Comparison of ENCODE assay signal across 8 mouse cellular contexts in the genomic region with DNA sequence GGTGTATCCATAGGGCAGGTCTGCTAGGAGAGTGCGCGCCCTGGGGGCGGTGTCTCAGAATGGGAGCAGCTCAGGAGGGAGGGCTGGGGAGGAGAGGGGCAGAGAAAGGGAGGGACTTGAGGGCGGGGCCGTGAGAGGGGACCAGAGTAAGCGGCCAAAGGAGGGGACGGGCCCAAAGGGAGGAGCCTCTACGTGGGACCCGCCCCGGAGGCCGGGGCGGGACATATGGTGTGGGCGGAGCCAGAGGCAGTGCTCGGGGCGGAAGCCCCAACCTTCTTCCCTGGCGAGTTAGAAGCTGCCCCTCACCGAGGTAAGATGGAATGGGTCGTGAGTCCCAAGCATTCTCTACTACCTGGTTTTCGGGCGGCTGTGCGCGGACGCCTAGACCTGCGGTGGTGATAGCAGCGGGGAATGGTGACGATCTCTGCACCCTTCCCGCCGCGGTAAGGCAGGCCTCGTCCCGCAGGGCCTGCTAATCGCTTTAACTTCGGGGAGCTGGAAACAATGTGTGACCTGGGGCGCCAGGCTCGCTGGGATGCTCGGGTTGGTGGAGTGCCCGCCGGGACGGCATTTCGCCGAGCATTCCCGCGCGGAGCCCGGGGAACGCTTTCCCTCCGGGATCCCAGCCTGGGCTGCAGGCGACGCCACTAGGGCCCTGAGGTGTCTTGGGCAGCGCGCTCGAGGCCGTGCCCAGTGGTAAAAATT. TPM values are rescaled to one million over a fixed set of nuclear protein-coding genes. Genes with fewer than 3 reads are reported as not detected.
DNase-seq lines count a peak whose midpoint lies in the region; ATAC-seq and TF ChIP-seq lines count a peak whose summit lies in the region.

Gene Esd (plus strand): TSS at position 219 of the 705 bp plus-strand sequence.

- peak within 1 kb of the TSS; percentile 98 for H3K9ac ChIP-seq in MEL (ENCODE audit: control insufficient read depth, low read depth, low read length, poor library complexity, severe bottlenecking)
- H3K9ac ChIP-seq in forebrain, postnatal 0 days = peak within 1 kb of the TSS; percentile 82
- H3K9ac ChIP-seq in lung, embryonic 15.5 days = peak within 1 kb of the TSS; percentile 86

- no peak for TF ChIP-seq CTCF in MEL (IDR thresholded peaks at IDR 0.05 in 2 of 3, conservative IDR thresholded peaks at IDR 0.05 in 1 of 3; ENCODE audit: control insufficient read depth in 1 of 3, insufficient read depth in 1 of 3, low read depth in 2 of 3, low read length in 3 of 3, poor library complexity in 1 of 3, severe bottlenecking in 1 of 3)
- TF ChIP-seq CTCF in cerebellum, adult 2 months (IDR thresholded peaks at IDR 0.05; ENCODE audit: borderline replicate concordance, insufficient read depth, low read depth, low read length) = no peak
- peak; percentile 15; the same call in 1 of the 2 replicates for TF ChIP-seq CTCF in forebrain, postnatal 0 days (IDR thresholded peaks at IDR 0.05; ENCODE audit: low read depth)

- no peaks in the 10 kb centered on the region for H3K9me3 ChIP-seq in MEL (replicated peaks; ENCODE audit: insufficient read depth, low read length)
- H3K9me3 ChIP-seq in forebrain, postnatal 0 days (ENCODE audit: low read length) = no peaks in the 10 kb centered on the region
- no peaks in the 10 kb centered on the region for H3K9me3 ChIP-seq in lung, embryonic 15.5 days

- DNase-seq in MEL (ENCODE audit: low read depth, low spot score) = peak; percentile 95
- peak; percentile 89 to 91 for DNase-seq in cerebellum, adult 2 months
- DNase-seq in forebrain, postnatal 0 days = peak; percentile 86
- DNase-seq in heart, postnatal 4 days = peak; percentile 96
- peak; percentile 80 to 85 for DNase-seq in layer of hippocampus, adult 8-10 months (ENCODE audit: low spot score in 2 of 2)
- DNase-seq in ovary, adult 18-20 months (ENCODE audit: low spot score) = peak; percentile 92
- DNase-seq in thymus, postnatal 0 days (ENCODE audit: low spot score) = peak; percentile 93

- no peak for TF ChIP-seq EP300 in MEL (IDR thresholded peaks at IDR 0.05; ENCODE audit: low read depth in 1 of 2, low read length in 2 of 2)

- WGBS in cerebellum, adult 2 months = under 1% methylated on average over 52 of the region's 53 CpGs
- under 1% methylated on average over 51 of the region's 53 CpGs for WGBS in forebrain, postnatal 0 days
- WGBS in lung, embryonic 15.5 days = under 1% methylated on average over 51 of the region's 53 CpGs

- H3K4me3 ChIP-seq in MEL (ENCODE audit: control insufficient read depth in 1 of 2, insufficient read depth in 1 of 2, low read depth in 2 of 2, low read length in 2 of 2) = peak within 1 kb of the TSS; percentile 94 to 100
- H3K4me3 ChIP-seq in cerebellum, adult 2 months (replicated peaks; ENCODE audit: insufficient read depth, low read depth, low read length) = peak within 1 kb of the TSS; percentile 76
- H3K4me3 ChIP-seq in forebrain, postnatal 0 days (ENCODE audit: low read depth, low read length) = peak within 1 kb of the TSS; percentile 61
- H3K4me3 ChIP-seq in lung, embryonic 15.5 days = peak within 1 kb of the TSS; percentile 84

- H3K27ac ChIP-seq in MEL (ENCODE audit: control insufficient read depth, low read depth, low read length) = peak within 1 kb of the TSS; percentile 45
- H3K27ac ChIP-seq in cerebellum, adult 2 months (ENCODE audit: insufficient read depth, low read length) = 0 out of 2 replicates have a peak within 1 kb of the TSS, but pooled peaks have one; percentile 2
- H3K27ac ChIP-seq in forebrain, postnatal 0 days (ENCODE audit: low read depth, low read length) = peak within 1 kb of the TSS; percentile 48; the same call in 1 of the 2 replicates
- peak within 1 kb of the TSS; percentile 88 for H3K27ac ChIP-seq in lung, embryonic 15.5 days

- H3K27me3 ChIP-seq in MEL (ENCODE audit: control insufficient read depth in 1 of 2, insufficient read depth in 2 of 2, low read length in 2 of 2) = peaks cover 0 to 2% of the 10 kb centered on the region in 2 experiments; a peak in 1 of 4 replicates
- H3K27me3 ChIP-seq in cerebellum, adult 2 months (ENCODE audit: control insufficient read depth, insufficient read depth, low read length) = no peaks in the 10 kb centered on the region
- no peaks in the 10 kb centered on the region for H3K27me3 ChIP-seq in forebrain, postnatal 0 days (ENCODE audit: insufficient read depth, low read length)
- H3K27me3 ChIP-seq in lung, embryonic 15.5 days = no peaks in the 10 kb centered on the region

- TF ChIP-seq POLR2A in MEL (IDR thresholded peaks at IDR 0.05; ENCODE audit: control insufficient read depth in 1 of 2, insufficient read depth in 1 of 2, low read depth in 1 of 2, low read length in 2 of 2, poor library complexity in 1 of 2) = peak; percentile 44 to 82; a peak in 3 of 4 replicates
- TF ChIP-seq POLR2A in cerebellum, adult 2 months (IDR thresholded peaks at IDR 0.05; ENCODE audit: borderline replicate concordance, insufficient read depth, low read length) = peak; percentile 58; the same call in 1 of the 2 replicates

- peaks cover 8 to 15% of the 10 kb centered on the region in 2 experiments for H3K36me3 ChIP-seq in MEL (ENCODE audit: control insufficient read depth in 1 of 2, insufficient read depth in 2 of 2, low read length in 2 of 2)
- 0 out of 2 replicates have a peak, but pooled peaks cover 4% of the 10 kb centered on the region for H3K36me3 ChIP-seq in forebrain, postnatal 0 days (ENCODE audit: insufficient read depth)
- H3K36me3 ChIP-seq in lung, embryonic 15.5 days = peaks cover 16% of the 10 kb centered on the region

- peaks cover 4 to 7% of the 10 kb centered on the region in 2 experiments; a peak in 1 of 4 replicates for H3K4me1 ChIP-seq in MEL (ENCODE audit: control insufficient read depth in 1 of 2, insufficient read depth in 2 of 2, low read length in 2 of 2)
- H3K4me1 ChIP-seq in cerebellum, adult 2 months (ENCODE audit: control insufficient read depth, insufficient read depth, low read length) = no peaks in the 10 kb centered on the region
- H3K4me1 ChIP-seq in forebrain, postnatal 0 days (ENCODE audit: insufficient read depth) = peaks cover 9% of the 10 kb centered on the region
- H3K4me1 ChIP-seq in lung, embryonic 15.5 days = peaks cover 23% of the 10 kb centered on the region

- no peak for TF ChIP-seq RAD21 in MEL (IDR thresholded peaks at IDR 0.05; ENCODE audit: low read depth, low read length)

- peak; percentile 97 for ATAC-seq in forebrain, postnatal 0 days
- peak; percentile 99 for ATAC-seq in lung, embryonic 15.5 days (ENCODE audit: borderline replicate concordance, extremely low read depth, low FRiP score, low TSS enrichment)

- H3K79me2 ChIP-seq in MEL (ENCODE audit: control insufficient read depth, insufficient read depth, low read length, poor library complexity) = peaks cover 14% of the 10 kb centered on the region

- H3K4me2 ChIP-seq in forebrain, postnatal 0 days (ENCODE audit: low read depth) = peak within 1 kb of the TSS; percentile 85
- H3K4me2 ChIP-seq in lung, embryonic 15.5 days = peak within 1 kb of the TSS; percentile 71

TF ChIP-seq in MEL, 35 proteins besides CTCF, POLR2A, EP300 and RAD21:
- TF ChIP-seq NRF1 (IDR thresholded peaks at IDR 0.05; ENCODE audit: insufficient read depth, low read depth, low read length, poor library complexity, severe bottlenecking) (peak; percentile 37; the same call in 1 of the 2 replicates), SIN3A (IDR thresholded peaks at IDR 0.05; ENCODE audit: low read length) (peak; percentile 14; the same call in 1 of the 2 replicates), TCF12 (IDR thresholded peaks at IDR 0.05; ENCODE audit: low read depth, low read length) (0 out of 2 replicates have a peak, but pooled peaks have one; percentile 16), CHD1 (IDR thresholded peaks at IDR 0.05; ENCODE audit: low read depth, low read length) (no peak), ELF1 (IDR thresholded peaks at IDR 0.05; ENCODE audit: low read depth, low read length) (peak; percentile 18; the same call in 1 of the 2 replicates), TBP (IDR thresholded peaks at IDR 0.05; ENCODE audit: low read depth, low read length) (peak; percentile 64), HCFC1 (IDR thresholded peaks at IDR 0.05; ENCODE audit: low read depth, low read length) (peak; percentile 35; the same call in 1 of the 2 replicates), CHD2 (IDR thresholded peaks at IDR 0.05; ENCODE audit: low read length) (no peak), RCOR1 (IDR thresholded peaks at IDR 0.05; ENCODE audit: low read depth, low read length) (no peak), NELFE (IDR thresholded peaks at IDR 0.05; ENCODE audit: low read depth, low read length) (peak; percentile 66), USF1 (IDR thresholded peaks at IDR 0.05; ENCODE audit: low read depth, low read length) (no peak), POLR2AphosphoS2 (IDR thresholded peaks at IDR 0.05; ENCODE audit: low read length) (peak; percentile 72; the same call in 1 of the 2 replicates)

RNA-seq across cellular contexts. Expression of gene Esd, which starts in this region (rescaled TPM):
- total RNA-seq in MEL (2012; rRNA removed) = 150 and 159 TPM in 2 replicates
- 100 to 1,000 TPM in 1 of 2 experiments, not detected in 1; 230 TPM for polyA plus RNA-seq in MEL (2012; ENCODE audit: insufficient read depth in 1 of 2, insufficient read length in 2 of 2, low read depth in 1 of 2, low replicate concordance in 2 of 2, missing spikeins in 1 of 2)
- polyA plus RNA-seq in cerebellum, adult 2 months (2012; rRNA removed) = 94.9 and 96.2 TPM in 2 replicates
- total RNA-seq in forebrain, postnatal 0 days (2014; rRNA removed) = 159 and 207 TPM in 2 replicates
- polyA plus RNA-seq in forebrain, postnatal 0 days (2015; fragmentation: Nextera tagmentation; extraction: Ambion mirVana) = 224 and 256 TPM in 2 replicates
- 100 to 1,000 TPM; 152 to 155 TPM for total RNA-seq in heart, postnatal 4 days (2021)
- 100 to 1,000 TPM in 1 of 4 experiments, 10 to 100 TPM in 3; 83.6 to 104 (median 86.3) TPM for total RNA-seq in layer of hippocampus, adult 8-10 months (2022)
- polyA plus RNA-seq in lung, embryonic 15.5 days (2015; fragmentation: Nextera tagmentation; extraction: Ambion mirVana) = 343 and 361 TPM in 2 replicates
- 294 and 299 TPM in 2 replicates for polyA plus RNA-seq in thymus, postnatal 0 days (2015; fragmentation: Nextera tagmentation; extraction: Ambion mirVana)

Comparison
In these comparisons a context has a peak if more than half of its experiments do, and no peak if none do; other contexts are left out.
1. Peak in every context shown above with its lines: DNase-seq, ATAC-seq, H3K4me3 ChIP-seq and H3K27ac ChIP-seq.
2. H3K27ac ChIP-seq: peak in every context shown above with its lines; median percentile 88 in lung, embryonic 15.5 days; 48 in forebrain, postnatal 0 days; 45 in MEL; 2 in cerebellum, adult 2 months.